Mouse (Mus musculus) embryo, embryonic 11.5 days (tissue): ENCODE measurements around the gene Psg16.
A peak's percentile ranks its signal among the peaks of the same experiment; 100 is the strongest.

Experiments used
- DNase-seq: peaks from one replicate; pipeline ENCODE4 v3.0.0-alpha.2; 2012; ENCODE audit warnings: low read depth, low spot score

The Psg16 gene

GRCm38 (mm10) chr7:17073904-17074615 is at the start of gene Psg16:
Gene Psg16, plus strand, starts transcription at chr7:17074040.
- peak; percentile 51 for DNase-seq

- DNase-seq, result no peak
Observed at GRCm38 (mm10) chr7:17024141-17024540, 49.7 kb upstream of the Psg16 start.

GRCm38 (mm10) chr7:17024814-17025504 is 48.9 kb upstream of the Psg16 start:
- no peak for DNase-seq

DNA sequence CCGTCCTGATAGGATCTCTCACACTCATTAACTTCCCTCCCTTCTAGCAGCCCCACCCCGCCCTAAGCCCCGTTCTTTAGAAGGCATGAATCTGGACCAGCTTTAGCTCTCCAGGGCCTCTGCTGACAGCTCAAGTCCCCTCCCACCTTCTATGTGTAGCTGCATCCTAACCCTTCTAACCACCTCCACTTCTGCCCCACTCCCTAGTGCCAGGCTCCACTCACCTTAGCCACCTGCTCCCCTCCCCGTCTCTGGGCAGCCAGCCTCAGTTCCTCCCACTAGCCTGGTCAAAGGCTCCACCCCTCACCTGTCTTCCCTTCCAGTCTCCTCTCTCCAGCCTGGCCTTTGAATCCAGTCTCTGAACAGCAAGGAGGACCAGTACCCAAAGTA is 48.3 kb upstream of the Psg16 start:
- no peak for DNase-seq

DNA sequence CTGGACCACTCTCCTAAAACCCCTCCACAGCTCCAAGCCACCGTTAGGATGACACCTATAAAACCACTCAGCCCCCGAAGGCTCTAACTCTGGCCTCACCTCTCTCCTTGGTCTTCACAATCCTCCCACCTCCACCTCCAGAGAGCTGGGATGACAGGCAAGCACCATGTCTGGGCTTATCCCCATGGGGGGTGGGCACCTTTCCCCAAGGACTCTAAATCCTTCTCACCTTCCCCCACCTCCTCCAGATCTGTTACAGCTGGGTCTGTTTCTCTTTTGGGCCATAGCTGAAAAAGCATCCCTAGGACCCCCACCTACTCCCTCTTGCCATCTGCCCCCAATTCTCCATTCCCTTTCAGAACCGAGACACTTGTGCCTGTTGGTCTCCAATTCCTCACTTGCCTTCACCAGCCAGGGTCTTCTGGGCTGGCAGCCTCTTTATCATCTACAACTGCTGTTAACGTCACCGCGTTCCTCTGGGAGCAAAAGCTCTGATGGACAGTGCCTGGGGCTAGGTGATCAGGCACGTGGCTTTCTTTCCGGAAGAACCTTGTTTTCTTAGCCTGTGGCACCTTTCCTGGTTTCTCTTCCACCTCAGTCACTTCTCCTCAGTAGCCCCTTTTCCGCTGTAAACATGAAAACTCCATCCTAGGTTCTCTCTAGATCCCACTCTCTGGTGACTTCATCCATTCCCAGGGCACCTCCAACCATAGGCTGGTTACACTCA is 47.8 kb upstream of the Psg16 start:
- DNase-seq, result no peak

DNA sequence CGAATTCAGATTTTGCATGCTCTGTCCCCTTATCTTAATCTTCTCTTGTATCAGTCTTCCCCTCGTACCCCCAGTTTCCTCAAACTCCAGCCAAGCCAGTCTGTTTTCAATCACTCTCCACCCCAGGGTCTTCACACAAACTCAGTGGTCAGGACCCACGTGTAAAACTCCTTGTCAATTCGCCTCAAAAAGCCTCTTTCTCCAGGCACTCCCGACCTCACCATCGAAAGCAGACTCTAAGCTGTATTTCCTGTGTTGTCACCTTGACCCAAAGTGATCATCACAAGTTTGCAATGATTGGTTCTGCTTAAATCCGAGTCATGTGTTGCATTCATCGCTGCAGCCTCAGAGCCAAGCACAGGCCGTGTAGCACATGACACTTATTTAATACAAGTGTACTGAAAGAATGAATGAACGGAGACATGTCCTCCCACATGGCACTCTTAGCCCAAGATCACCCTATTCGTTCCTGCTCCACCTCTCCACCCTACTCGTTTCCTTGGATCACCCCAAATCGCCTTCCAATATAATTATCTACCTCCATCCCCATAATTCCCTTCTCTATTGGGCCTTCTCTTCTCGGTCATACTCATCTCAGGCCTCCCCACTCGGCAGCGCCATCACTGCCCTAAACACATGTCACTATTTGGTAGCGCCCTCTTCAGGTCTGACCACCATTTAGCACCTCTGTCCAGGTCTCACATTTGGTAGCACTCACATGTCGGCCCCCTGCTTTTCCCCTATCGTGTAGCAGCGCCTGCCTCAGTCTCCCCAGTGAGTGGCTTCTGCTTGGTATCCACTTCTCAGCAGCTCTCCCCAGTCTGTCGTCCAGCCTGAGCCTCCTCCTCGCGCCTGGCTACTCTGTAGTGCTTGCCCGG is 46.9 kb upstream of the Psg16 start:
- DNase-seq, result peak; percentile 56

DNA sequence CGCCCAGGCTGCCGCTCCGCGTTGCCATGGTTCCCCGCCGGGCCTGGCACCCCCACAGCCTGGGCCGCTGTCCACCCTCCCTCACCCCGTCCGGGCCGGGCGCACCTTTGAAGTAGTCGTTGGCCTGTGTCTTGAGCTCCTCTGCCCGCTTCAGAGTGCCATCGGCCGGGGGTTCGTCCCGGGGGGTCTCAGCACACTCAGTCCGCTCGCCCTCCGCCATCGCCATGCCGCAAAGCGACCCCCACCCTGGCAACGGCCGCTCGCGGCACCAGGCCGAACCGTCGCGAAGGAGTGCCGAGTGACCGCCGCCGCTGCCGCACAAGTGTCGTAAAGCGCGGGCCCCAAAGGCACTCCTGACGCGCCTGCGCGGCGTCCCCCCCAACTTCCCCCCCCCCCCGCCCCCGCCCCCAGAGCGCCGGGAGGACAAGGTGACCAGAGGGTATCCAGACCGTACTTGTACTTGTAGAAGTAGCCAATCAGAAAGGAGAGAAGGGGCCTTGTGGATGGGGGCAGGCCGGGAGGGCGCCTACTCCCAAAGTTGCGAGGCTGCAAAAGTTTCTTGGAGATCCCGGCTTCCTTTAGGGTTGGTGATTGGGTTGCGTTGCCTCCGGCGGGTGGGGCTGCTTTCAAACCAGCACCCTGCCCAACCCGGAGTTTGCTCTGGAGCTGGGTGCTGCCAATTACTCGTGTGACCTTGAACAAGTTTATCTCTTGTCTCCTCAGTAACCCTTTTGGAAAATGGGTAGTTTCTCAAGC is 46.1 kb upstream of the Psg16 start, which contains the start of gene Ppp5c:
Gene Ppp5c (minus strand): TSS at position 337 of the 756 bp plus-strand sequence.
- peak; percentile 82 for DNase-seq

DNA sequence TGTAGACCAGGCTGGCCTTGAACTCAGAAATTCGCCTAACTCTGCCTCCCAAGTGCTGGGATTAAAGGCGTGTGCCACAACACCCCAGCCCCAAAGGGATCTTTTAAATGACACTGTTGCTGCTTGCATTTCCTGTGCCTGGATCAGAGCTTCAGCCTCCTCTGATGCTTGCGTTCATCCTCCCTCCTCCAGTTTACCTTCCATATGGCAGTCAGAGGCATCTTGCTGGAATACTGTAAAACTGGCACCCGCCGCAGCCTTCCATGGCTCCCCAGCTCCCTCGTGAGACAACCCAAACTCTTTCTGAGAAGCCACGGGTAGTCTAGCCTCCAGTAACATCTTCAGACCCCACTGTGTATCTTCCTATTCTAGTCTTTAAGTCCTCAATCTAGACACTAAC is 44.9 kb upstream of the Psg16 start:
- DNase-seq, result no peak

DNA sequence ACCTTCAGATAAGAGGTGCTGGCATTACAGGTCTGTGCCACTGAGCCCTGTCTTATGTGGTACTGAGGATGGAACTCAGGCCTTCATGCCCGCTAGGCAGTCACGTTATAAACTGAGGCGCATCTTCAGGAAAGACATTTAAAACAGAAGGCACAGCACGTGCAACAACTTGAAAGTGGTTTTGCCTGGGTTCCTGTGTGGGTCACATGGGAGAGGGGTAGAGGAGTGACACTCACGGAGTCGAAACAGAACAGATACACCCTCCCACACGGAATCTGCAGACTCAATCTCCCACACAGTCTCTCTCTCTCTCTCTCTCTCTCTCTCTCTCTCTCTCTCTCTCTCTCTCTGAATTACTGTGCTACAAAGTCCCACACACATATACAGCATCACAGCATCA is 43.6 kb upstream of the Psg16 start:
- no peak for DNase-seq

- no peak for DNase-seq
Observed at GRCm38 (mm10) chr7:17038018-17038695, 35.7 kb upstream of the Psg16 start.

DNA sequence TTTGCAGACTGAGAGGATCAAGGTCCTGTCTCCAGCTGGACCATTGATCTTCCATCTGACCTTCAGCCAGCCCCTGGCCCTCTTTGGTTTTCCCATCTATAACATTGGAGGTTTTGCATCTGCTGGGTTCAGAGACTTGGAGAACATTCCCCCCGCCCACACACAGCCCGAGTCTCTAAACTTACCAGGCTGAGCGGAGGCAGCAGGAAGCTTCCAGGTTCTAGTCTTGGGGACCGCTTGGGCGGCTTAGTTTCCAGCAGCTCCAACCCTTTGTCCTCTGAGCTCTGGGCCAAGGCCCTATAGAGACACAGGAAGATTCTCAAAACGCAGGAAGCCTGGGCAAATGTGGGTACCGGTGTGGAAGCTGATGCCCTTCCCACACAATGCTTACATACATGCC is 34.5 kb upstream of the Psg16 start:
- no peak for DNase-seq

- no peak for DNase-seq
Observed at GRCm38 (mm10) chr7:17045743-17046142, 28.1 kb upstream of the Psg16 start.

DNA sequence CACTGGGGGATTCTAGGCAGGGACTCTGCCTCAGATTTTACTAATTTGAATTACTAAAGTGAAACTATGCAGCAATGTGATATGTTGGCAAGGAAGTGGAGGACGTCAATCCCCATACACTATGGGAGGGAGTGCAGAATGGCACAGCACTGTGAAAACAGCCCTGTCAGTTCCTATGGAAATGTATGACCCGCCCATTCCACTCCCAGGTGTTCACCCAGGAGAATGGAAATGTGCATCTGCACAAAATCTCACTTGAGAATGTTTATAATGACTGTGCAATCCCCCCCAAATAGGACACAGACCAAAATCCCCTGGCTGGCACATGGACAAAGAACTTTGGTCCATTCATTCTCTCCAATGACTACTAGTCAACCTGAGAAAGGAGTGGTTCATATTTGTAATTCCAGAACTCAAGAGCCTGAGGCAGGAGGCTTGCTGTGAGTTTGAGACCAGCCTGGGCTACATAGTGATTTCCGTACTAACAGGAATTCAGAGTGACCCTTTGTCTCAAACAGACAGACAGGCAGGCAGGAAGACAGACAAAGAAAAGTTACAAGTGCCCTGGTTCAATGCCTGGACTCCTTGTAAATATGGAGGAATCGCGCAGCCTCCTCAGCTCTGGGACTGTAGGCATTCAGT is 26.7 kb upstream of the Psg16 start:
- no peak for DNase-seq

DNA sequence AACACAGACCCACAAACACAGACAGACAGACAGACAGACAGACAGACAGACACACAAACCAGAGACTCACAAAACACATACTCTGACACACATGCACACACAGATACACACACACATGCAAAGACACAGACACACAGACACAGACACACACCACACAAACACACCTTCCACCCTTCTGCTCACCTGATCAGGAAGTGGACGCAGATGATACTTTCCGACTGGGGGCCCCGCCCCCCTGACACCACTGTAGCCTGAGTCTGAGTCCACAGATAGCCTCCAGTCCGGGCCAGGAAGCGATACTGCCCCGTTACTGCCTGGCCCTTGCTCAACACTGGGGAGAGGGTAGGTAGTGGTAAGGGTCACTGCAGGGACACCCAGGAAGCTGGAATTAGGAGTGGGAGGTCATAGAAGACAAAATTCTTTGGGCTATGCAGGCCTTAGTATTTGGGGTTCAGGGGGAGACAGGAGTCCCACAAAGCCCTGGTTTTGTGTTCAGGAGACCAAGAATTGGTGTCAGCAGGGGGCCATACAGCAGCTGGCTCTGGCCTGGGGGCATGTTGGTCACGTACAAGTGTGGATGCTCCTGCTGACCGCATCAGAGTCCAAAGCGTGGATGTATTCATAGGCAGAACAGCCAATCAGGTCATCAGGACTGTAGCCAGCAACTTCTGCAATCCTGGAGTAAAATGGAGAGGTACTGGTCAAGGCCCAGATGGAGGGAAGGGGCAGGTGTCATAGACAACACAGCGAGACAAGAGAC is 25.2 kb upstream of the Psg16 start:
- no peak for DNase-seq

DNA sequence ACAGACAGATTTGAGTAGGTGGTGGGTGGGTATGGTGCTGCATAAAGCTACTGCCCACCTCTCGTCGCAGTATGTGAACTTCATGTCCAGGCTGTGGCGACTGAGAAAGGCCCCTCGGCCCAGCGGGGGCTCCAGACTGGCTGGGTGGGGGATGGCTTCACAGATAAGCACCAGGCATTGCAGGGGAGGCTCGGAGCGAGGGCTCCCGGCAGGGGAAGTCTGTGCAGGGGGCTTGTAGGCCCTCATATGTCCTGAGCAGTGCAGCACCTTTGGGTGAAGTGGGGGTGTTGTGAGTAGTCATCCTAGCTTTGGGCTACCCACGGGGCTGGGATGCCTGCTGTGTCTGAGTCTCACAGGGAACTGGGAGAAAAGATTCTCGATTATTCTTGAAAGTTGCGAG is 23.3 kb upstream of the Psg16 start:
- DNase-seq, result no peak

GRCm38 (mm10) chr7:17050933-17051594 is 22.8 kb upstream of the Psg16 start:
- peak; percentile 45 for DNase-seq

DNA sequence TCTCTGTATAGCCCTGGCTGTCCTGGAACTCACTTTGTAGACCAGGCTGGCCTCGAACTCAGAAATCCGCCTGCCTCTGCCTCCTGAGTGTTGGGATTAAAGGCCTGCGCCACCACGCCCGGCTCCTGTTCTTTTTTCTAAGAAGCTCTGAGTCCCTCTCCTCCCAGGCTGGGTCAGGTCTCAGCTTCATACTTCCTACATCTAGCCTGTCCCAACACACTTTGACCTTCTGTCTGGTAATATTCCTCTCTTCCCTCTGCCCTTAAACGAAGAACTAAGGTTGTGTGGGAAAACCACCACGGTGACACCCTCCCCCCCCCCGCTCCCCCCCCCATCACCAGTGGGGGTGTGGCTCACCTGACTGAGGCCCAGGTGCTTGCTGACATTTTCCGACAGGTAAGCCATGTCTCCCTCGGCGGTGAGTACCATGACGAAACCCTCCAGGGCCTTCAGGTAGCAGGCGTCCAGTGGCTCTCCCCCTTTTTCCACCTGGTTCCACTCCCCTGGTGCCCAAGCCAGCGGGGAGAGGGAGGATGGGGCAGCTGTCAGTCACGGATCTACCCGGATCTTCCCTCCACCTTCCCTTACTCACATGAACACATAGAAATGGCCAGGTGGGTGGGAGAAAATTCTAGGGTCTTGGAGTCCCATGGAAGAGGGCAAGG is 19.4 kb upstream of the Psg16 start:
- no peak for DNase-seq
